Mouse (Mus musculus) midbrain, embryonic 10.5 days (tissue): ENCODE results near the gene Crip3. TPM values are rescaled to one million over a fixed set of nuclear protein-coding genes. Genes with fewer than 3 reads are reported as not detected.

Experiments used
- DNase-seq: peaks from one replicate; pipeline ENCODE4 v3.0.0-alpha.2; 2017; ENCODE audit warnings: low spot score
- H3K27ac ChIP-seq: fragments of 300-500 bp; sonication (generic); replicated peaks from 2 replicates; pipeline ENCODE4 v1.5.1; 2016; ENCODE audit warnings: mild to moderate bottlenecking
- H3K27me3 ChIP-seq: fragments of 300-500 bp; sonication (generic); 2 replicates; pipeline ENCODE4 v1.6.1; 2016; ENCODE audit warnings: low read depth, mild to moderate bottlenecking; ENCODE audit not compliant: poor library complexity, severe bottlenecking
- H3K36me3 ChIP-seq: fragments of 300-500 bp; sonication (generic); 2 replicates; pipeline ENCODE4 v1.6.1; 2016; ENCODE audit warnings: mild to moderate bottlenecking, moderate library complexity
- H3K4me1 ChIP-seq: fragments of 300-500 bp; sonication (generic); 2 replicates; pipeline ENCODE4 v1.6.1; 2016
- H3K4me3 ChIP-seq: fragments of 300-500 bp; sonication (generic); 2 replicates; pipeline ENCODE4 v1.5.1; 2016; ENCODE audit warnings: mild to moderate bottlenecking, moderate library complexity
- H3K9me3 ChIP-seq: fragments of 300-500 bp; sonication (generic); replicated peaks from 2 replicates; pipeline ENCODE4 v1.6.1; 2016; ENCODE audit warnings: mild to moderate bottlenecking
- WGBS: fragments of 180-500 bp; shearing (Covaris S2); methylation state at CpG from one replicate; pipeline ENCODE4 v1.1.7; 2016; 5-methylcytosine and 5-hydroxymethylcytosine counted together
- polyA plus RNA-seq: library from polyadenylated mRNA; unstranded; fragments of >200 nt; fragmentation: Nextera tagmentation; extraction: Ambion mirVana; gene quantifications from 2 replicates; pipeline ENCODE4 v1.2.1, GENCODE M21; 2016

Gene Crip3
- polyA plus RNA-seq, 1 experiment from 2014 or later = 0.85 TPM

GRCm38 (mm10) chr17:46461347-46461746, 32.6 kb downstream of the Crip3 start:
- Histone ChIP-seq H3K4me1 (peaks cover 23% of the 10 kb centered on the region), H3K36me3 (peaks cover 9% of the 10 kb centered on the region), H3K27ac (no peak overlapping the region), H3K4me3 (peak overlapping the region; percentile 47), H3K9me3 (no peaks in the 10 kb centered on the region), H3K27me3 (peaks cover 65% of the 10 kb centered on the region)
- no peak for DNase-seq
- WGBS = 9% methylated on average over 8 of the region's 8 CpGs

GRCm38 (mm10) chr17:46462226-46462625, 33.5 kb downstream of the Crip3 start:
- H3K27ac ChIP-seq = no peak overlapping the region
- peaks cover 22% of the 10 kb centered on the region for H3K4me1 ChIP-seq
- no peak overlapping the region for H3K4me3 ChIP-seq
- no peaks in the 10 kb centered on the region for H3K9me3 ChIP-seq
- H3K36me3 ChIP-seq = peaks cover 18% of the 10 kb centered on the region
- DNase-seq = no peak
- peaks cover 56% of the 10 kb centered on the region for H3K27me3 ChIP-seq
- WGBS = 79% methylated on average over 5 of the region's 5 CpGs

- peaks cover 57% of the 10 kb centered on the region for H3K36me3 ChIP-seq
- H3K9me3 ChIP-seq = no peaks in the 10 kb centered on the region
- peaks cover 4% of the 10 kb centered on the region; the same call in 1 of the 2 replicates for H3K4me1 ChIP-seq
- peaks cover 2% of the 10 kb centered on the region; the same call in 1 of the 2 replicates for H3K27me3 ChIP-seq
- DNase-seq = no peak
- WGBS = 84% methylated on average over 9 of the region's 9 CpGs
- H3K4me3 ChIP-seq = no peak overlapping the region
- H3K27ac ChIP-seq = no peak overlapping the region
Observed at GRCm38 (mm10) chr17:46467830-46468229, 39.1 kb downstream of the Crip3 start.

GRCm38 (mm10) chr17:46476601-46477000, 47.9 kb downstream of the Crip3 start:
- Histone ChIP-seq H3K4me3 (no peak overlapping the region), H3K36me3 (peaks cover 74% of the 10 kb centered on the region), H3K4me1 (peaks cover 11% of the 10 kb centered on the region), H3K27me3 (no peaks in the 10 kb centered on the region), H3K9me3 (no peaks in the 10 kb centered on the region), H3K27ac (no peak overlapping the region)
- DNase-seq = no peak
- 87% methylated on average over 8 of the region's 8 CpGs for WGBS

- no peak for DNase-seq
- H3K27me3 ChIP-seq = no peaks in the 10 kb centered on the region
- 83% methylated on average over 15 of the region's 15 CpGs for WGBS
- peaks cover 70% of the 10 kb centered on the region for H3K36me3 ChIP-seq
- H3K4me1 ChIP-seq = peaks cover 11% of the 10 kb centered on the region
- no peaks in the 10 kb centered on the region for H3K9me3 ChIP-seq
- H3K4me3 ChIP-seq = no peak overlapping the region
- no peak overlapping the region for H3K27ac ChIP-seq
Observed at GRCm38 (mm10) chr17:46477286-46477685, 48.6 kb downstream of the Crip3 start.

Other genes starting within 250 kb of the Crip3 start
- 12.6 and 13.6 TPM in 2 replicates for gene Polh, start 226.3 kb upstream of the Crip3 start, polyA plus RNA-seq
- gene Xpo5, start 226.1 kb upstream of the Crip3 start, polyA plus RNA-seq = 67.1 and 70.7 TPM in 2 replicates
- 131 and 138 TPM in 2 replicates for gene Polr1c, start 180.9 kb upstream of the Crip3 start, polyA plus RNA-seq
- gene Yipf3, start 180.8 kb upstream of the Crip3 start, polyA plus RNA-seq = 71.5 and 75.0 TPM in 2 replicates
- 1.6 and 1.9 TPM in 2 replicates for gene Lrrc73, start 175.4 kb upstream of the Crip3 start, polyA plus RNA-seq
- 65.8 and 68.2 TPM in 2 replicates for gene Tjap1, start 145.9 kb upstream of the Crip3 start, polyA plus RNA-seq
- 0.68 and 0.78 TPM in 2 replicates for gene Dlk2, start 131.5 kb upstream of the Crip3 start, polyA plus RNA-seq
- 7.6 and 8.9 TPM in 2 replicates for gene Abcc10, start 100.6 kb upstream of the Crip3 start, polyA plus RNA-seq
- gene Zfp318, start 45.2 kb upstream of the Crip3 start, polyA plus RNA-seq = 7.8 and 9.9 TPM in 2 replicates
- gene Slc22a7, start 9.5 kb downstream of the Crip3 start, polyA plus RNA-seq = not detected in 2 replicates
- gene Ttbk1, start 58.7 kb downstream of the Crip3 start, polyA plus RNA-seq = 0.81 and 1.8 TPM in 2 replicates
- 85.2 and 98.4 TPM in 2 replicates for gene Dnph1, start 67.8 kb downstream of the Crip3 start, polyA plus RNA-seq
- 4.4 and 6.3 TPM in 2 replicates for gene Cul9, start 117.5 kb downstream of the Crip3 start, polyA plus RNA-seq
- gene Srf, start 127.2 kb downstream of the Crip3 start, polyA plus RNA-seq = 5.0 and 6.5 TPM in 2 replicates
- 65.3 and 68.4 TPM in 2 replicates for gene Ptk7, start 200.6 kb downstream of the Crip3 start, polyA plus RNA-seq
- gene Klc4, start 217.1 kb downstream of the Crip3 start, polyA plus RNA-seq = 33.0 and 40.3 TPM in 2 replicates
- gene Mrpl2, start 217.3 kb downstream of the Crip3 start, polyA plus RNA-seq = 126 and 129 TPM in 2 replicates
- gene Cul7, start 221.4 kb downstream of the Crip3 start, polyA plus RNA-seq = 37.4 and 45.1 TPM in 2 replicates
- gene Rrp36, start 245.4 kb downstream of the Crip3 start, polyA plus RNA-seq = 69.4 and 69.6 TPM in 2 replicates
- 178 and 180 TPM in 2 replicates for gene Mea1, start 249.9 kb downstream of the Crip3 start, polyA plus RNA-seq